Mouse (Mus musculus): ENCODE measurements around the gene Sirt6. TPM values are rescaled to one million over a fixed set of nuclear protein-coding genes. Genes with fewer than 3 reads are reported as not detected.
A peak's percentile ranks its signal among the peaks of the same experiment; 100 is the strongest.

Sirt6 gene
- polyA plus RNA-seq, 1 experiment from 2014 or later = 45.7 TPM

- Histone ChIP-seq H3K9ac (ENCODE audit: low read length) (no peak overlapping the region), H3K4me1 (ENCODE audit: control insufficient read depth, insufficient read depth, low read length) (peaks cover 6% of the 10 kb centered on the region; the same call in 1 of the 2 replicates), H3K27ac (ENCODE audit: low read depth, low read length) (no peak overlapping the region), H3K9me3 (ENCODE audit: control insufficient read depth, low read length) (no peaks in the 10 kb centered on the region), H3K27me3 (ENCODE audit: control insufficient read depth, insufficient read depth, low read length) (no peaks in the 10 kb centered on the region), H3K4me3 (ENCODE audit: low read depth, low read length) (no peak overlapping the region), H3K4me2 (ENCODE audit: low read depth) (no peak overlapping the region), H3K36me3 (ENCODE audit: control insufficient read depth, insufficient read depth, low read length) (no peaks in the 10 kb centered on the region)
- DNase-seq (ENCODE audit: low spot score) = no peak
- ATAC-seq (ENCODE audit: insufficient read depth, low FRiP score, low TSS enrichment) = no peak
- 88% methylated on average over 1 of the region's 1 CpGs for WGBS
These were observed 19.3 kb downstream of the Sirt6 start for GRCm38 (mm10) chr10:81608308-81608707.

- peaks cover 7% of the 10 kb centered on the region; the same call in 1 of the 2 replicates for H3K27me3 ChIP-seq (ENCODE audit: control insufficient read depth, insufficient read depth, low read length)
- H3K4me3 ChIP-seq (ENCODE audit: low read depth, low read length) = peak within 1 kb of the TSS; percentile 47
- WGBS = under 1% methylated on average over 39 of the region's 39 CpGs
- H3K27ac ChIP-seq (ENCODE audit: low read depth, low read length) = peak within 1 kb of the TSS; percentile 84
- peak within 1 kb of the TSS; percentile 65 for H3K9ac ChIP-seq (ENCODE audit: low read length)
- peaks cover 12% of the 10 kb centered on the region for H3K4me1 ChIP-seq (ENCODE audit: control insufficient read depth, insufficient read depth, low read length)
- no peaks in the 10 kb centered on the region for H3K9me3 ChIP-seq (ENCODE audit: control insufficient read depth, low read length)
- ATAC-seq (ENCODE audit: insufficient read depth, low FRiP score, low TSS enrichment) = peak; percentile 87
- peak within 1 kb of the TSS; percentile 77 for H3K4me2 ChIP-seq (ENCODE audit: low read depth)
- no peaks in the 10 kb centered on the region for H3K36me3 ChIP-seq (ENCODE audit: control insufficient read depth, insufficient read depth, low read length)
- DNase-seq (ENCODE audit: low spot score) = peak; percentile 91
These were observed 21.4 kb downstream of the Sirt6 start, which contains the start of gene BC025920 for GRCm38 (mm10) chr10:81605974-81606751. BC025920 (plus strand) TSS chr10:81606270.

GRCm38 (mm10) chr10:81605666-81605973 lies 22.0 kb downstream of the Sirt6 start:
- ATAC-seq (ENCODE audit: insufficient read depth, low FRiP score, low TSS enrichment) = 0 out of 2 replicates have a peak, but pooled peaks have one; percentile 5
- peak overlapping the region; percentile 59 for H3K4me2 ChIP-seq (ENCODE audit: low read depth)
- no peaks in the 10 kb centered on the region for H3K36me3 ChIP-seq (ENCODE audit: control insufficient read depth, insufficient read depth, low read length)
- peak overlapping the region; percentile 47 for H3K4me3 ChIP-seq (ENCODE audit: low read depth, low read length)
- 4% methylated on average over 14 of the region's 14 CpGs for WGBS
- peak overlapping the region; percentile 29; the same call in 1 of the 2 replicates for H3K9ac ChIP-seq (ENCODE audit: low read length)
- peaks cover 13% of the 10 kb centered on the region for H3K4me1 ChIP-seq (ENCODE audit: control insufficient read depth, insufficient read depth, low read length)
- peak overlapping the region; percentile 74; the same call in 1 of the 2 replicates for H3K27ac ChIP-seq (ENCODE audit: low read depth, low read length)
- no peaks in the 10 kb centered on the region for H3K9me3 ChIP-seq (ENCODE audit: control insufficient read depth, low read length)
- no peak for DNase-seq (ENCODE audit: low spot score)
- H3K27me3 ChIP-seq (ENCODE audit: control insufficient read depth, insufficient read depth, low read length) = peaks cover 7% of the 10 kb centered on the region; the same call in 1 of the 2 replicates

- 22% methylated on average over 29 of the region's 29 CpGs for WGBS
- peaks cover 15% of the 10 kb centered on the region for H3K4me1 ChIP-seq (ENCODE audit: control insufficient read depth, insufficient read depth, low read length)
- no peaks in the 10 kb centered on the region for H3K36me3 ChIP-seq (ENCODE audit: control insufficient read depth, insufficient read depth, low read length)
- peak overlapping the region; percentile 59 for H3K4me2 ChIP-seq (ENCODE audit: low read depth)
- no peaks in the 10 kb centered on the region for H3K9me3 ChIP-seq (ENCODE audit: control insufficient read depth, low read length)
- H3K4me3 ChIP-seq (ENCODE audit: low read depth, low read length) = peak overlapping the region; percentile 47
- DNase-seq (ENCODE audit: low spot score) = peak; percentile 88
- peaks cover 7% of the 10 kb centered on the region; the same call in 1 of the 2 replicates for H3K27me3 ChIP-seq (ENCODE audit: control insufficient read depth, insufficient read depth, low read length)
- H3K27ac ChIP-seq (ENCODE audit: low read depth, low read length) = no peak overlapping the region
- 0 out of 2 replicates have a peak, but pooled peaks have one; percentile 22 for ATAC-seq (ENCODE audit: insufficient read depth, low FRiP score, low TSS enrichment)
- no peak overlapping the region; the same call in 1 of the 2 replicates for H3K9ac ChIP-seq (ENCODE audit: low read length)
These were observed 22.5 kb downstream of the Sirt6 start for GRCm38 (mm10) chr10:81604968-81605665.

- H3K27ac ChIP-seq (ENCODE audit: low read depth, low read length) = no peak overlapping the region
- H3K4me3 ChIP-seq (ENCODE audit: low read depth, low read length) = no peak overlapping the region
- ATAC-seq (ENCODE audit: insufficient read depth, low FRiP score, low TSS enrichment) (no peak), DNase-seq (ENCODE audit: low spot score) (no peak)
- H3K9me3 ChIP-seq (ENCODE audit: control insufficient read depth, low read length) = no peaks in the 10 kb centered on the region
- no peak overlapping the region for H3K4me2 ChIP-seq (ENCODE audit: low read depth)
- peaks cover 16% of the 10 kb centered on the region for H3K4me1 ChIP-seq (ENCODE audit: control insufficient read depth, insufficient read depth, low read length)
- peaks cover 9% of the 10 kb centered on the region; the same call in 1 of the 2 replicates for H3K27me3 ChIP-seq (ENCODE audit: control insufficient read depth, insufficient read depth, low read length)
- H3K9ac ChIP-seq (ENCODE audit: low read length) = no peak overlapping the region
- 85% methylated on average over 12 of the region's 12 CpGs for WGBS
- H3K36me3 ChIP-seq (ENCODE audit: control insufficient read depth, insufficient read depth, low read length) = no peaks in the 10 kb centered on the region
These were observed 23.3 kb downstream of the Sirt6 start for GRCm38 (mm10) chr10:81604019-81604967.

GRCm38 (mm10) chr10:81602741-81603151 lies 24.9 kb downstream of the Sirt6 start:
- H3K9me3 ChIP-seq (ENCODE audit: control insufficient read depth, low read length) = no peaks in the 10 kb centered on the region
- DNase-seq (ENCODE audit: low spot score) (peak; percentile 33), ATAC-seq (ENCODE audit: insufficient read depth, low FRiP score, low TSS enrichment) (no peak)
- H3K27ac ChIP-seq (ENCODE audit: low read depth, low read length) = no peak overlapping the region
- no peak overlapping the region for H3K4me2 ChIP-seq (ENCODE audit: low read depth)
- H3K9ac ChIP-seq (ENCODE audit: low read length) = no peak overlapping the region
- H3K36me3 ChIP-seq (ENCODE audit: control insufficient read depth, insufficient read depth, low read length) = no peaks in the 10 kb centered on the region
- 17% methylated on average over 4 of the region's 4 CpGs for WGBS
- peaks cover 16% of the 10 kb centered on the region for H3K4me1 ChIP-seq (ENCODE audit: control insufficient read depth, insufficient read depth, low read length)
- H3K4me3 ChIP-seq (ENCODE audit: low read depth, low read length) = no peak overlapping the region
- H3K27me3 ChIP-seq (ENCODE audit: control insufficient read depth, insufficient read depth, low read length) = peaks cover 11% of the 10 kb centered on the region; the same call in 1 of the 2 replicates

- ATAC-seq (ENCODE audit: insufficient read depth, low FRiP score, low TSS enrichment) = no peak
- H3K27ac ChIP-seq (ENCODE audit: low read depth, low read length) = no peak overlapping the region
These were observed 26.1 kb downstream of the Sirt6 start for GRCm38 (mm10) chr10:81601396-81601905.

GRCm38 (mm10) chr10:81600738-81601203 lies 26.8 kb downstream of the Sirt6 start, which contains the start of gene Tle6:
Tle6 (minus strand) TSS chr10:81601073.
- H3K27me3 ChIP-seq (ENCODE audit: control insufficient read depth, insufficient read depth, low read length) = peaks cover 17% of the 10 kb centered on the region
- no peaks in the 10 kb centered on the region for H3K36me3 ChIP-seq (ENCODE audit: control insufficient read depth, insufficient read depth, low read length)
- H3K4me2 ChIP-seq (ENCODE audit: low read depth) = peak within 1 kb of the TSS; percentile 32
- H3K4me1 ChIP-seq (ENCODE audit: control insufficient read depth, insufficient read depth, low read length) = peaks cover 31% of the 10 kb centered on the region
- H3K9me3 ChIP-seq (ENCODE audit: control insufficient read depth, low read length) = no peaks in the 10 kb centered on the region
- 0 out of 2 replicates have a peak within 1 kb of the TSS, but pooled peaks have one; percentile 15 for H3K4me3 ChIP-seq (ENCODE audit: low read depth, low read length)
- 0% methylated on average over 28 of the region's 28 CpGs for WGBS
- peak; percentile 98 for DNase-seq (ENCODE audit: low spot score)
- peak; percentile 85 for ATAC-seq (ENCODE audit: insufficient read depth, low FRiP score, low TSS enrichment)
- H3K27ac ChIP-seq (ENCODE audit: low read depth, low read length) = no peak within 1 kb of the TSS
- no peak within 1 kb of the TSS for H3K9ac ChIP-seq (ENCODE audit: low read length)

More at GRCm38 (mm10) chr10:81601396-81601905, 26.1 kb downstream of the Sirt6 start:
- Histone ChIP-seq H3K4me1 (ENCODE audit: control insufficient read depth, insufficient read depth, low read length) (peaks cover 25% of the 10 kb centered on the region), H3K4me2 (ENCODE audit: low read depth) (no peak overlapping the region; the same call in 1 of the 2 replicates), H3K9me3 (ENCODE audit: control insufficient read depth, low read length) (no peaks in the 10 kb centered on the region), H3K27me3 (ENCODE audit: control insufficient read depth, insufficient read depth, low read length) (peaks cover 16% of the 10 kb centered on the region), H3K4me3 (ENCODE audit: low read depth, low read length) (no peak overlapping the region), H3K36me3 (ENCODE audit: control insufficient read depth, insufficient read depth, low read length) (no peaks in the 10 kb centered on the region), H3K9ac (ENCODE audit: low read length) (no peak overlapping the region)
- DNase-seq (ENCODE audit: low spot score) = no peak
- 26% methylated on average over 7 of the region's 7 CpGs for WGBS

Measured in neural tube, embryonic 11.5 days (tissue).